Mouse (Mus musculus): ENCODE data around the gene Ncf1.

Ncf1 gene

GRCm38 (mm10) chr5:134229391-134229790, at the start of gene Ncf1:
Gene Ncf1, minus strand, starts transcription at chr5:134229625.
- in situ Hi-C loops (cut with MboI, MseI), result no loop called here

DNA sequence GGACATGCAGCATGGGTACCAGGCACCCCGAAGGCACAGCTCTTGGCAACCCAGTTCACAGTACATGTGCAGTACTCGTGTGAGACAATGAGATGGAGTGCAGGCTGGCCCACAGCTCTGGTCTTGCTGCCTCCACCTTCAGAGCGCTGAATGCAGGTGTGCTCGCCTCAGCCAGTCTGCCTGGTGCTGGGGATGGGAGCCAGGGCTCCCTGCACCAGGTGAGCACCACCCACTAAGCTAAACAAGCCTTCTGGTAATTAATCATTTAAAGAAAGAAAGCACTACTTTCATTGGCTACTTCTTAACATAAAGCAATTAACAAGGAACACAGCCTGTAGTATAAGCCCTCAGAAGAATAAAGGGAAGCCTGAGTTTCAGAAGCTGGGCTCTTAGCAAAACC, 47.7 kb upstream of the Ncf1 start:
- in situ Hi-C loops (cut with MboI, MseI), result no loop called here

GRCm38 (mm10) chr5:134275556-134275955, 46.1 kb upstream of the Ncf1 start:
- in situ Hi-C loops (cut with MboI, MseI), result no loop called here

GRCm38 (mm10) chr5:134275021-134275420, 45.6 kb upstream of the Ncf1 start:
- in situ Hi-C loops (cut with MboI, MseI), result no loop called here

- in situ Hi-C loops (cut with MboI, MseI), result no loop called here
These were observed 44.3 kb upstream of the Ncf1 start for GRCm38 (mm10) chr5:134273761-134274160.

GRCm38 (mm10) chr5:134272761-134273160, 43.3 kb upstream of the Ncf1 start:
- in situ Hi-C loops (cut with MboI, MseI), result no loop called here

DNA sequence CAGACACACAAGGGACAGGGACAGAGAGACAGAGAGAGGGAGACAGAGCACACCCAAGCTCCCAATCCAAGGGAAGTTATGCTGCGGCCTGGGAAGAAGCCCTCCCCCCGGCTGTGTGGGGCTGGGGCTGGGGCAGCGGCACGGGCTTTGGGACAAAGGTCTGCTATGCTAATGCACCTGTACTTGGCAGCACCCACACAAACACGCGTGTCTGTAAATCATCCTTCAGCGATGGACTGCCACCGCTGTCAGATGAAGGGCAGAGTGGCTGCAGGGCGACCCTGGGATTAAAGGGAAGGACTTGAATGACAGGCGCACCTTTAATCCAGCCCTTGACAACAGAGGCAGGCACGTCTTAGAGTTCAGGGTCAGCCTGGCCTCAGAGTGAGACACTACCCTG, 42.0 kb upstream of the Ncf1 start:
- in situ Hi-C loops (cut with MboI, MseI), result no loop called here

DNA sequence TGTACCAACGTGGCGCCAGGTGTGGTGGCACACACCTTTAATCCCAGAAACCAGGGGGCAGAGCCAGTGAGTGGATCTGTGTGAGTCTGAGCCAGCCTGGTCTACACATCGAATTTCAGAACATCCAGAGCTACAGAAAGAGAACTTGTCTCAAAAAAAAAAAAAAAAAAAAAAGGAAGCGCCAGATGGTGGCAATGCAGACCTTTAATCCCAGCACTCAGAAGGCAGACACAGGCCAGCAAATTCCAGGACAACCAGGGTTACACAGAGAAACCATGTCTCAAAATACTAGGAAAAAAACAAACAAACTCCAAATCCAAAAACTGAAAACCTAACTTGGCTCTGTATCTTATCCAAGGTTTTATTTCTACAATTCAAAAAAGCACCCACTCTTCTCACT, 41.1 kb upstream of the Ncf1 start:
- in situ Hi-C loops (cut with MboI, MseI), result no loop called here

- in situ Hi-C loops (cut with MboI, MseI), result no loop called here
These were observed 40.3 kb upstream of the Ncf1 start for GRCm38 (mm10) chr5:134269751-134270150.

DNA sequence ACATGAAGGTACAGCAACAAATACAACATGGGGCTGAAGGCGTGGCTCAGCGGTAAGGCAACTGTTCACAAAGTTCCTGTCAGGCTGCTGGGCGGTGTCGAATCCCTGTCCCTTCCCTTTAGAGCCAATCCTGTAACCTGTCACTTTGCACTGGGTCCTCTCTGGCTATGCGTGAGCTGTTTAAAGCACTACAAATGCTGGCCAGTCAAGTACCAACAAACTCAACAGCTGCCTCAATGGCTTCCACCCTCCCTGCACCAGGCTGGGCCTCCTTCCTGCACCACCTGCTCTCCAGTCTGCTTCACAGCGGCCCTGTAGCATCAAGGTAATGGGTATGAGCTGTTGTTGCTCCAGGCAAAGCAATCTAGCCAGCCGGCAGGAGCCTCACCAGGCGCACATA, 39.3 kb upstream of the Ncf1 start:
- in situ Hi-C loops (cut with MboI, MseI), result no loop called here

DNA sequence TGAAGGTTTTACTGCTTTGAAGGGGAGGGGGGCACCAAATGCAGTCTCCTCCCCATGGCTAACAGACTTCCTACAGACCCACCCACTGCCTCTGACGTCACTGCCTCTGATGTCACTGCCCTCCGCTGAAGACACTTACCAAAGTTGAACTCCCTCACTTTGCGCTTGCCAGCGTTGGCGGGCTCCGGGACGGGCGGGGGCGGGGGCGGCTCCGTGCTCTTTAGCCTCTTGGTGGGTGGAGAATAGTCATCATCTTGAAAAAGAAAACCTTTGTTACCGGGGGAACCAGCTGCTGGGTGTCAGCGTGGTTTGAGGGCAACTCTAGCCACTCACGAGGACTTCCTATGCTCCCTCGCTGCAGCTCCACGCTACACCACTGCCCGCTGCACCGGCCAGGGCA, 37.0 kb upstream of the Ncf1 start:
- in situ Hi-C loops (cut with MboI, MseI), result no loop called here

DNA sequence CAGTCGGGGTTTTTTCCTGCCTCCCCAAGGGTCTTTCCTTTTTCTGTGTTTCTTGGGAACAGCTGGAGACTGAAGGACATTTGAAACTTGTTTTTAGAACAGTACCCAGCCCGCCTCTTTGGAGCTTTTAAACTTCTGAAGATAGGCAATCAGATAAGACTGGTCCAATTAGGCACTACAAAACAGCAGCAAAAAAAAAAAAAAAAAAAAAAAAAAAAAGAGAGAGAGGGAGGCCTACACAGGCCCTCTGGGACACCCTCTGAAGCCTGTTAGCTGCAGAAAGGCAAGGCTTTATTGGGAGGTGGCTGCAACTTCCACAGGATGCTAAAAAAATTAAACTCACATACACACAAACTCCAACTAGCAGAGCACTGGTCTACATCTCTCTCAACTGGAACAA, 36.5 kb upstream of the Ncf1 start:
- in situ Hi-C loops (cut with MboI, MseI), result no loop called here

- in situ Hi-C loops (cut with MboI, MseI), result no loop called here
These were observed 30.7 kb upstream of the Ncf1 start for GRCm38 (mm10) chr5:134260001-134260636.

DNA sequence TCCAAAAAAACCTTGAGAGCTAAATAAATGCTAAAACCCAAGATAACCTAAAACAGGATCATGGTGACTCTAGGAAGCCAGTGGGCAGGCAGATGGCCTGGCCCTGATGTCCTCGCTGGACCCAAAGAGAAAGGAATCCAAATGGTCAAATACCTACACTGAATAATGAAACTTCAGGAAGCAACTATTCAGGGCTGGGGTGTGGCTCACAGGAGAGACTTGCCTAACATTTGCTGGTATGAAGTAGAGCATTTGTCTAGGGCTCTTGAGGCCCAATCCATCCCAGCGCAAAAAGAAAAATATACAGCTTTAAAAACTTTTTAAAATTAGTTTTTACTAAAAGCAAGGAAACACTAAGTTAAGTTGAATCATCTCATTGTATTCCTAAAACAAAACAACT, 29.5 kb upstream of the Ncf1 start:
- in situ Hi-C loops (cut with MboI, MseI), result no loop called here

DNA sequence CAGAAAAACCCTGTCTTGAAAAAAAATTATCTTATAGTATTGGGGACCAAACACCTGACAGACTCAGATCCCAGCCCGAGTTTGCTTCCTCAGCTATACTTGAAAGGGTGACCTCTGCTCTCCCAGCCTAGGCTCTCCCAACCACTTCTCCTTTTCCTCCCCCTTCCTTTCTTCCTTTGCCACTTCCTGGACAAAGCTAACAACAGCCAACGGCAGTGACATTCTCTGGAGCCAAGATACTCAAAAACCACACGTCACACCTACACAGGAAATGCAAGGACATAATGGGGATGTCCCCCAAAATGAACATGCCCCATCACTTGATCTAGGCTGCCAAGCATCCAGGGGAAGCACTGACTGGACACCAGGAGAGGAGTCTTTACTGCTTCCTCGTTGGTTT, 29.0 kb upstream of the Ncf1 start:
- in situ Hi-C loops (cut with MboI, MseI), result no loop called here

DNA sequence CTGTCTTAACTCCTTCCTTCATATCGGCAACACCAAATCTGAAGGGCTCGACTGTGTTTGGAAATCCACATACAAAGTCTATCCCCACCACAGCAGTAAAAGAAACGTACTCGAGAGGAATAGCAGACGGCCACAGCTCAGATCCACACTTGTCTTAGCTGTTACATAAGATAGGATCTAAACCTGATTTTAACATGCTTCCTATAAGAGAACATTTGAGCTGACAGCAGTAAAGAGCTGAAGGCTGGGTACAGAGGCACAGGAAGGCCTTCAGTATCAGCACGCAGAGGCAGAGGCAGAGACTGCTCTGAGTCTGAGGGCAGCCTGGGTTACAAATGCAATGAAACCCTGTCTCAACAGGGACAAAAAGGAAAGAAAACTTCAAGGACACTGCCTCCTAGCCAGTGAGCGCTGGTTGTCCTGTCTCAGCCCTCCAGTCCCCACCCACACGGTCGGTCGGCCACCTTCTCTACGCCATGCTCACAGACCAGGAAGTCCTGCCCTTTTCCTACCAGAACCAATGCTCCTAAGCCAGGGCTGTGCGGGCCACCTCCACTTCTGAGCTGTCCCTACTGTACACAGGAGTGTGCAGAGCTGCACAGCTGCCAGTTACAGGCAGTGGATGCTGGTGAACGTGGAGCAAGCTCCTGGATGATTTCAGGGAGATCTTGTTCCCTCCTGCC, 28.1 kb upstream of the Ncf1 start:
- in situ Hi-C loops (cut with MboI, MseI), result no loop called here

DNA sequence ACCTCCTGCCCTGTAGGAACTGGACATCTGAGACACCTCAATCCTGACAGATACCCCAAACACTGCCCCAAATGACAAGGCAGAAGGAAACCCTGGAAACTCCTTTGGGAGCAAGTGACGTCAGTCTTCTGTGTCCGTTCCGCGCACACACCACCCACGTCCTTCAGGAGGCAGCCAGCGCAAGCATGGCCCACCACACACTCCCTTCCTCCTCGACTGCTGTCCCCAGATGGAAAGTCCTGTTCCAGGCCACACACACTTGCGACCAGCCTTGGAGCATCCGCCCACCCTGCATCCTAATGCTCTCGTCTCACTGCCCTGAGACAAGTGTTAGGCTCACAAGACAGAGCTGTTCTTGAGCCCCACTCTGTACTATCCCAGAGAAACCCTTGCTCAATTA, 25.9 kb upstream of the Ncf1 start:
- in situ Hi-C loops (cut with MboI, MseI), result no loop called here

- in situ Hi-C loops (cut with MboI, MseI), result loop anchor here in 1 of 2 experiments (5.0 kb wide), 1 partner anchor 72 kb away; the partner anchor contains the start of gene Gtf2ird2
These were observed 24.4 kb upstream of the Ncf1 start for GRCm38 (mm10) chr5:134253806-134254205.

- in situ Hi-C loops (cut with MboI, MseI), result loop anchor here in 1 of 2 experiments (5.0 kb wide), 1 partner anchor 69 kb away; the partner anchor contains the start of gene Gtf2ird2
These were observed 21.7 kb upstream of the Ncf1 start for GRCm38 (mm10) chr5:134251083-134251482.

- in situ Hi-C loops (cut with MboI, MseI), result loop anchor here in 1 of 2 experiments (5.0 kb wide), 1 partner anchor 68 kb away; the partner anchor contains the start of gene Gtf2ird2
These were observed 21.2 kb upstream of the Ncf1 start for GRCm38 (mm10) chr5:134250601-134251000.

DNA sequence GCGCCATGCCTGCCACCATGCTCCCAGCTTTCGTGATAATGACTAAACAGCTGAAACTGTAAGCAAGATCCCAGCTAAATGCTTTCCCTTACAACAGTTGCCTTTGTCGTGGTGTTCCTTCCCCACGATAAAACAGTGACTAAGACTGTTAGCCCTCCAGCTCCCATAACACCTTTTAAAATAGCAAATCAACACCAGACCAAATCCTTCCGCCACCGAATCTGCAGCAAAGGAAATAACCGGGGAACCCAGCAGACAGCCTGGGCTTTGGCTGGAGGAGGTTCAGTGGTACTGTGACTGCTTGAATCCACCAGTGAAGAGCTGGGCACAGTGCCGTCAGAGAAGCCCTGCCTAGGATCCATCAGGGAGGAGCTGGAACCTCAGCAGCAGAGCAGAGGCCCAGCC, 19.8 kb upstream of the Ncf1 start:
- in situ Hi-C loops (cut with MboI, MseI), result no loop called here

GRCm38 (mm10) chr5:134248608-134249244, 19.3 kb upstream of the Ncf1 start:
- in situ Hi-C loops (cut with MboI, MseI), result no loop called here

DNA sequence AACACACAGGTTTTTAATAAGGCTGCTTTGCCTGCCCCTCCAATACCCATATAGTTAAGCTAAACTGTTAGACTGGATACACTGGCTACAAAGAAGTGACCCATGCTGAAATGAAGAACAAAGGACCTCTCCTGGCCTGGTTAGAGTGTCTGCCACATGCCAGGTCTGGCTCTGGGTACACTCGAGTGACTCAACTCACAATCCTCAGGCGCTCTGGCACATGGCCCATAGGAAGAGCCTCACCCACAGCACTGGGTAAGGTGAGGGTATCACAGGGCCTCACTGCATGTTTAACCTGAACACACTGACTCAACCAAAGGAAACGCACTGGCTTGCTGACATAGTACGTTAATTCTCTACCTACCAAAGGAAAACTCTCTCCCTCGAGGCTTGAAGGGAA, 16.7 kb upstream of the Ncf1 start:
- in situ Hi-C loops (cut with MboI, MseI), result no loop called here
